Mouse (Mus musculus): ENCODE measurements around the gene Hoxa9. TPM values are rescaled to one million over a fixed set of nuclear protein-coding genes. Genes with fewer than 3 reads are reported as not detected.

Hoxa9 gene
- total RNA-seq, 1 experiment from 2014 or later = 122 TPM

DNA sequence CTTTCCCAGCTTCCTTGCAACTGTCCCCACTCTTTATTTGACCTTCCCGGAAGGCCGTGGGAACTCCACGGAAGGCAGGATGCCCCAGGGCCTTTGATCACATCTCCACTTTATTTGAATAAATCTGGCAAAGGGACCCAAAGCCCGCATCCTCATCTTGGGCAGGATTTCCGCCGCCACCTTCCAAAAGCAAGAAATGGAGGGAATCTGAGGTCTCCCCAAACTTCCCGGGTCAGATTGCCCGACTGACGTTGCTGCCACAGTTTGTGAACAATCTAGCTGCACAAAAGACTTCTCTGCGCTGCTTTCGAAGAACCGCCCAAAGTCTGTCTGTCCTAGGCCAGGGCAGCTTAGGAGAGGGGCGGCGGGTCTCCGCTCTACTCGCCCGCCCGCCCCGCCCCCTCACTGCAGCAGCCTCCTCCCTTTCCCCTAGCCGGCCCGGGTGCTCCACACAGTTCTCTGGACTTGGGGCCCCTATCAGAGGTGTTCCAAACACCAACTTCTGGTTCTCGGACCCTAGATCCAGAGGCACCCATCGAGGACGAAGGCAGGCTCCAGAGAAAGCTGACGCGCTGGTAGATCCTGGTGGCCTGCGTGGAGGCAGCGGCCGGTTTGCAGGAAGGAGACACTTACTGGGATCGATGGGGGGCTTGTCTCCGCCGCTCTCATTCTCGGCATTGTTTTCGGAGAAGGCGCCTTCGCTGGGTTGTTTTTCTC, 5.8 kb downstream of the Hoxa9 start:
- ATAC-seq (replicated peaks in 1 of 2; ENCODE audit: insufficient read depth in 1 of 2, low FRiP score in 2 of 2, low TSS enrichment in 1 of 2, low read depth in 1 of 2, poor library complexity in 2 of 2, severe bottlenecking in 2 of 2) = no peak

DNA sequence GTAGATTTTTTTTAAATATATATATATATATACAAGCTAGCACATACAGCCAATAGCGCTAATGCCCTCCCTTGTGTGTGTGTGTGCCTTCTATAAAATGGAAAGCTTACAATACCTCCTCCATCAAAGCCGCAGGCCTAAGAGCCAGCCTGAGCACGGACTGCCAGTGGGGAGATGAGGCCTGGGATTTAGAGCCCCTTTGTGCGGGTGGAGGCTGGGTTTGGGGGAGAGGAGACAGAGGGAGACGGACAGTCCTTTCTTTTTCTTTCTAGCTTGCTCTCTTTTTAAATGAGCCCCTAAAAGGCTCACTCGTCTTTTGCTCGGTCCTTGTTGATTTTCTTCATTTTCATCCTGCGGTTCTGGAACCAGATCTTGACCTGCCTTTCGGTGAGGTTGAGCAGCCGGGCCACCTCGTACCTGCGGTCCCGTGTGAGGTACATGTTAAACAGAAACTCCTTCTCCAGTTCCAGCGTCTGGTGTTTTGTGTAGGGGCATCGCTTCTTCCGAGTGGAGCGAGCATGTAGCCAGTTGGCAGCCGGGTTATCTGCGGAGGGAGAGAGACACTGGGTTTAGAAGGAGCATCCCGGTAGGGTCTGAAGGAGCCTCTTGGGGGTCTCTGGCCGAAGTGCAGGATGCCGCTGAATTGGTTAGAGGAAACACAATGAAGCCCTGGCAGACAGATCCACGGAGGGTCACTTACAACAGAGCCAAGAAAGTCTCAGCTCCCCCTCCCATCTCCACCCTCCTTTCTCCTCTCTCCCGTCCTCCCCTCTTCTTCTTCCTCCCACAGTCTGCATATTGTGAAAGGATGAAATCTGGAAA, 6.7 kb downstream of the Hoxa9 start:
- ATAC-seq (replicated peaks in 1 of 2; ENCODE audit: insufficient read depth in 1 of 2, low FRiP score in 2 of 2, low TSS enrichment in 1 of 2, low read depth in 1 of 2, poor library complexity in 2 of 2, severe bottlenecking in 2 of 2) = no peak

DNA sequence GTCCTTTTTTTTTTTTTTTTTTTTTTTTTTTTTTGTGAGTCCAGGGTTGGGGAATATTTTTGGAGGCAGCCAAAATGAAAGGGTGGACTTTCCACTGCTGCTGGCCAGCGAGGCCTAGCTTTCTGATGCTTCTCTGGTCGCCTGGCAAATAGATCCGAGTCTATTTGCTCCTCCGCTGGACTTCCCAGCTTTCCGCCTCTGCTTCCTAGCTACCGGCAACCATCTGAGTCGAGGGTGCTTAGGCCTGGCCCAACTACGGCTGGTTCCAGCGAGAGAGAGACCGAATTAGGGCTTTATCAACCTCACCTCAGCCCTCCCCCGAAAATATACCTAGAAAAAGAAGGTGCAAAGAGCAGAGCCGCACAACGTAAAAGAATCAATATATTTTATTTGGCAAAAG, 8.2 kb downstream of the Hoxa9 start:
- no peak for ATAC-seq (replicated peaks in 1 of 2; ENCODE audit: insufficient read depth in 1 of 2, low FRiP score in 2 of 2, low TSS enrichment in 1 of 2, low read depth in 1 of 2, poor library complexity in 2 of 2, severe bottlenecking in 2 of 2)

- ATAC-seq (replicated peaks in 1 of 2; ENCODE audit: insufficient read depth in 1 of 2, low FRiP score in 2 of 2, low TSS enrichment in 1 of 2, low read depth in 1 of 2, poor library complexity in 2 of 2, severe bottlenecking in 2 of 2) = 0 out of 4 replicates have a peak, but pooled peaks of 1 of the 2 experiments have one; percentile 6
Observed at GRCm38 (mm10) chr6:52221993-52222685, 8.8 kb downstream of the Hoxa9 start.

GRCm38 (mm10) chr6:52221337-52221992, 9.4 kb downstream of the Hoxa9 start, which contains the start of gene Hoxa7:
TSS of gene Hoxa7 (minus strand) at chr6:52221854.
- ATAC-seq (replicated peaks in 1 of 2; ENCODE audit: insufficient read depth in 1 of 2, low FRiP score in 2 of 2, low TSS enrichment in 1 of 2, low read depth in 1 of 2, poor library complexity in 2 of 2, severe bottlenecking in 2 of 2) = peak; percentile 37 to 49

DNA sequence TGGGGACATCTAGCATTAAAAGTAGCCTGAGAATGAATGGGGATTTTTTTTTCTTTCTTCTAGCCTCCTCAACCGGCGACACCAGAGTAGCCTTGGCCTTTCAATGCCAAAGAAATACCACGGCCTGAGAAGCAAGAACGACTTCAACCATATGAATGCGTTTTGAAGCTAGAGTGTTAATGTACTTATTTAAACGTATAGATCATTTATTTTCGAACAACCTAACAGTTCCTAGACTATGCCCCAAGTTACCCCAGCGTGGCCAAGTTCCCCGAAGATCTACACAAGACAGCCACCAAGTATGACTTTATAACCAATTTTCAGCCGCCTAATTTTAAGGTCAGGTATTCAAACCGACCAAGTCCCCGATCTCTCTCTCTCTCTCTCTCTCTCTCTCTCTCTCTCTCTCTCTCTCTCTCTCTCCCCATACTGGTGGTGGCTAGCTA, 10.0 kb downstream of the Hoxa9 start:
- ATAC-seq (replicated peaks in 1 of 2; ENCODE audit: insufficient read depth in 1 of 2, low FRiP score in 2 of 2, low TSS enrichment in 1 of 2, low read depth in 1 of 2, poor library complexity in 2 of 2, severe bottlenecking in 2 of 2) = no peak

DNA sequence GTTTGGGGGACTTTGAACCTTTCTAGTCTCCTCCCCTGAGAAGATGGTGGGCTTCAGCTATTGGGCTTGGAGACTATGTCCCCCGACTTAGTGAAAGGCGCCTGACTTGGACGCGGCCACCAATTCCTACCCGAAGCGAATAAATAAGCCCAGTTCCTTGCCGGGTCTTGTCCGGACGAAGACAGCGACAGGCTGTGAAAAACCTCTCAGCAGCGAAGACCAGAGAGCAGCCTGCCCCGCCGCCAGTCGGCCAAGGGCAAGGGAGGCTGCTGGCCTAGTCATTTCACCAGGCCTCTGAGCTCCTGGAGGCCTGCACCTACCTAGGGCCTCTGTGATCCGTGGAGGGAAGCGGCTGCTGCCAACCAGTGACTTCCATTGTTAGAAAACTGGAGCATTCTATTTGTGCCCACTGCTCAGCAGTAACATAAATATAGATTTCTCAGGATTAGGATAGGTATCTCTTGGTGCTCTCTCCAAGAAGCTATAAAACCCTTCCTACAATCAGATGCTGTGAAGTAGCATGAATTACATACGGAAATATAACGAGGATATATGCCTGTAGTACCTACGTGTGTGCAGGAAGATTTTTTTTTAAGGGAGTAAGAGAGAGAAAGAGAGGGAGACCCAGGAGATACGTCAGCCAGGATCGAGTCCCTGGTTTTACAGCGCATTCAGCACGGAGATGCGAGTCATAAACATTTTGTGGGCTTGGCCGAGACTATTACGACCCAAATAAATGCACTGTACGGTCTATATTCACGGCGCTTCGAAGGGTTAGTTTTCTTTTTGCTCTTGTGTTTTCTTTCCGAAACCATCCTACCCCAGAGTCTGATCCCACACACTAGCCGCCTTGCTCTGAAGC, 10.7 kb downstream of the Hoxa9 start:
- 0 out of 4 replicates have a peak, but pooled peaks of 1 of the 2 experiments have one; percentile 9 for ATAC-seq (replicated peaks in 1 of 2; ENCODE audit: insufficient read depth in 1 of 2, low FRiP score in 2 of 2, low TSS enrichment in 1 of 2, low read depth in 1 of 2, poor library complexity in 2 of 2, severe bottlenecking in 2 of 2)

GRCm38 (mm10) chr6:52219234-52219942, 11.5 kb downstream of the Hoxa9 start:
- no peak for ATAC-seq (replicated peaks in 1 of 2; ENCODE audit: insufficient read depth in 1 of 2, low FRiP score in 2 of 2, low TSS enrichment in 1 of 2, low read depth in 1 of 2, poor library complexity in 2 of 2, severe bottlenecking in 2 of 2)

- no peak for ATAC-seq (replicated peaks in 1 of 2; ENCODE audit: insufficient read depth in 1 of 2, low FRiP score in 2 of 2, low TSS enrichment in 1 of 2, low read depth in 1 of 2, poor library complexity in 2 of 2, severe bottlenecking in 2 of 2)
Observed at GRCm38 (mm10) chr6:52218643-52219215, 12.2 kb downstream of the Hoxa9 start.

DNA sequence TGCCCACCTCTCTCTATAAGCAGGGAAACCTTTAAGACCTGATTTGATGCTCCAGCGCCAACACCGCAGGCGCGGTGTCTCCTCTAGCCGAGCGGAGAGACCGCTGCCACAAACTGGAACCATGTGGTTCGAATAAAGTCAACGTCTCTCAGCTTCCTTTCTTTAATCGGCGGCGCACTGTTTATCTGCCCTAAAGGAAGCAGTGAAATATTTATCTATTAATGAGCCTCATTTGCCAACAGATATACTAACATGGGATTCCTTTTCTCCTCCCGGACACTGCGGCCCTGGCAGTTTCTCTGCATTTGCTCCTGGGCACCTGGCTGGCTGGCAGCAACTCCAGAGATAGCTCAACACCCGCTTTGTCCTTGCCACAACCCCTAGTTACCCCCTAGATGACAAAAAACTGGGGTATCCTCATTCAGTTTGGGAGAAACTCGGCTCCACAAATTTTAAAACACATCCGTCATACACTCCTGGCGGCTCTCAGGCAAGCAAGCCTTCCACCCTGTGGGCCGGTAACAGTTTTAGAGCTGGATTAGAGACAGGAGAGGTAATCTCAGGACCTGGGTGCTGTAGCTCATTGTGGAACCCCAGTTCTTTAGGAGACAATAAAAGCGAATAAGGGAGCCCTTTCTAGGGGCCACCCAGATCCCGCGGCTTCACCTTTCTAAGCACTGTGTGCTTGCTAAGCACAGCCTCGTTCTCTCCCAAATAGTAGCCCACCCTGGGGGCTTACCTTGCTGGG, 12.8 kb downstream of the Hoxa9 start:
- ATAC-seq (replicated peaks in 1 of 2; ENCODE audit: insufficient read depth in 1 of 2, low FRiP score in 2 of 2, low TSS enrichment in 1 of 2, low read depth in 1 of 2, poor library complexity in 2 of 2, severe bottlenecking in 2 of 2) = no peak

DNA sequence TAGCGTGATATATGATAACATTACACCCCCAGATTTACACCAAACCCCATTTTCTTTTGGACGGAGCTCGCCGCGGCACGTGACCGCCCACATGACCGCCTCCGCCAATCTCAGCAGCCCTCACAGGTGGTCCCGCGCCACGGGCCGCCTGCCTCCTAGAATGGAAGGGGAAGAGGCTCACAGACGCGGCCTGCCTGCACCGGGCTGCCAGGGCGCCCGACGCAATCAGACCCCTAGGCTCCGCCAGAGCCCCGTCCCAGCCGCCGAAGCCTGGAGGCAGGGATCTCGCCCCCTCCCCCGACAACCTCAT, 13.5 kb downstream of the Hoxa9 start:
- peak; percentile 53 to 56 for ATAC-seq (replicated peaks in 1 of 2; ENCODE audit: insufficient read depth in 1 of 2, low FRiP score in 2 of 2, low TSS enrichment in 1 of 2, low read depth in 1 of 2, poor library complexity in 2 of 2, severe bottlenecking in 2 of 2)

- ATAC-seq (replicated peaks in 1 of 2; ENCODE audit: insufficient read depth in 1 of 2, low FRiP score in 2 of 2, low TSS enrichment in 1 of 2, low read depth in 1 of 2, poor library complexity in 2 of 2, severe bottlenecking in 2 of 2) = no peak
Observed at GRCm38 (mm10) chr6:52216691-52217458, 14.0 kb downstream of the Hoxa9 start.

GRCm38 (mm10) chr6:52215771-52216535, 14.9 kb downstream of the Hoxa9 start:
- no peak for ATAC-seq (replicated peaks in 1 of 2; ENCODE audit: insufficient read depth in 1 of 2, low FRiP score in 2 of 2, low TSS enrichment in 1 of 2, low read depth in 1 of 2, poor library complexity in 2 of 2, severe bottlenecking in 2 of 2)

GRCm38 (mm10) chr6:52215070-52215469, 15.8 kb downstream of the Hoxa9 start:
- no peak for ATAC-seq (replicated peaks in 1 of 2; ENCODE audit: insufficient read depth in 1 of 2, low FRiP score in 2 of 2, low TSS enrichment in 1 of 2, low read depth in 1 of 2, poor library complexity in 2 of 2, severe bottlenecking in 2 of 2)
